Mouse (Mus musculus): Measurements from ENCODE around the gene Armh3.

DNA sequence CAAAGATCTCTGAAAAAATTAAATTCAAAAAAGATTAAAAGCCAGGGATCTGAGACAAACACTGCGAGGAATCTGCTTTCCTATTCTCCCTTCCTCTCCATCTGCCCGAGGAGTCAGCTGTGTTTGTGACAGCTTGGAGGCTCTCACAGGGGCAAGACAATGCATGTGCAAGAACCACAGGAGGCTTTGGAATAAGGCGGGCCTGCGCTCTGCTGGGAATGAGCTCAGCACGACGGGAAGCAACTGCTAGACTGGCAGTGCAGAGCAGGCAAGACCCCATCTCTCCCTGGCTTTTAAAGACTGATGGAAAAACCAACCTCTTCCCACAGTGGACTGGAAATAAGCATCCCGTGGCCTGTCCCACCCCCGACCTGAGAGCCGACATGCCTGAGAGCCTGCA lies 60.8 kb downstream of the Armh3 start:
- no peak for TF ChIP-seq CTCF (IDR thresholded peaks at IDR 0.05; ENCODE audit: low read depth, low read length)
- TF ChIP-seq POLR2A (IDR thresholded peaks at IDR 0.05; ENCODE audit: insufficient read depth, low read length), result no peak
- TF ChIP-seq EP300 (IDR thresholded peaks at IDR 0.05; ENCODE audit: insufficient read depth, low read depth, low read length), result 0 out of 2 replicates have a peak, but pooled peaks have one; percentile 17

Data from ES-Bruce4 (cell line).